Mouse (Mus musculus): ENCODE data around the gene Csf2ra.
"Not testable (repeated sequence)": the region's sequence is repeated elsewhere in the genome, so short reads cannot be mapped to it uniquely, and the experiment has no call there.

Csf2ra gene

DNA sequence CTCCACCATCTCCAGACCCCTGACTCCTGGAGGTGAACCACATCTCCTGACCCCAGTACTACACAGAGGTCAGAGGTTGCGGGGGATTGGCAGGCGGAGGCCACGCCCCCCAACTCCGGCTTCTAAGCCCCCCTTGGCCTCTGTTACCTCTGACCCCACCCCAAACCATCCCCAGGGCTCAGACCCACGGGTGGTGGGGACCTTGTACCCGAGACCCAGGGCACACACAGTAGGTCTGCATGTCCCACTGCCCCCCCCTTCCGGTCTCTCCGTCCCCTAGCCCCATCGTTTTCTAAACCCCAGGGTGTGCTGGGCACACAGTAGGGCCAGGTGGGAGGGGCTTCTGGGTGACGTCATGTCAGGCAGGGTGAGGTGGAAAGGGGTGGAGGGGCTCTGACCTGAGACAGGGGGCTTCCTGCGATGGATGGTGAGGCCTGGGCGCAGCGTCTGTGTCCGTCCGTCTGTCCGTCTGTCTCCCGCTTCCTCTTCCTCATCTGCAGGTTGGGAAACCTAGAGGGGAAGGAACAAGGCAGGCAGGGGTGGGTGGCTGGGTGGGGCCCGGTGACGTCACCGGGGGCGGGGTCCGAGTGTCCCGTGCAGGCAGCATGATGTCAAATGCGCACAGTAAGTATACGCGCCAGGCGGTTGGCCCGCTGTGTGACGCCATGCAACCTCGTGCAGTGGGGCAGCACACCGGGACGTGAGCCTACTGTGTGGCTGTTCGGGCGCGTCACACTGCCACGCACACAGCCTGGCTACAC is at the start of gene Csf2ra:
Csf2ra (minus strand) TSS at position 489 of the 761 bp plus-strand sequence.
- in situ Hi-C loops (cut with MboI), result loop anchor here (5.0 kb wide), 1 partner anchor 34 kb away; no protein-coding TSS in a partner anchor

DNA sequence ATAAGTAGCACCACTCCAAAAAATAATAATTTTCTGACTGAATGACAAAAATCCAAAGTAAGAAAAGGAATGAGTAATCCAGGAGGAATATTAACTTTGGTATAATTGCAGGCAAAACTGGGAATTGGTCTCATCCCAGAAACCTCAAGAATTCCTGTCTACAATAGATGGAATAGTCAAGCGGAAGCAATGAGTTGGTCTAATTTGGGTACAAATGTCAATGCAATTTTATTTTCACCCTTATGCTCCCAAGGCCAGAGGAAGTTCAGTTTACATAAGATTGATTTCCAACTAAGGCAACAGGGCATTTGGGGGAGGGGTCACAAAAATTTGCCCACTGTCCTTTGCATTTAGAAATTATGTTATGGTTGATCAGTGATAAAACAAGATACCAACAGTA is 47.2 kb upstream of the Csf2ra start:
- in situ Hi-C loops (cut with MboI), result no loop called here

DNA sequence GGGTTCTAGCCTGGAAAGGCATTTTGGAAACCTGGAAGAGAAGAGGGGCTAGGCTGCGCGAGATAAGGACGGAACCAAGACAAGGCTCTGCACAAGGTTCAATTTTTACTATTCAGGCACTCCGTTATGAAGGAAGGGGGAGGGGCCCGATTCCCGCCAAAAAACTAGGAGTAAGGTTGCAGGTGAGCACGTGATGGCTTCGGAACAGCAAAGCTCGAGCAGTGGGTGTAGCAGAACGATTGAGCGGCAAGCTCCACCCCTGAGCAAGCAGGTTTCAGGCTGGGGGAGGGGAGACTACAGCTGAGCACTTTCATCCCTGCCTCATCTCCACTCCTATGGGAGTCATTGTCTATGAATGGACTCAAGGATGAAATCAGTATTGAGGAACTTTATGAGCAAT is 40.9 kb upstream of the Csf2ra start:
- in situ Hi-C loops (cut with MboI), result loop anchor here (5.0 kb wide), 1 partner anchor 72 kb away; no protein-coding TSS in a partner anchor

DNA sequence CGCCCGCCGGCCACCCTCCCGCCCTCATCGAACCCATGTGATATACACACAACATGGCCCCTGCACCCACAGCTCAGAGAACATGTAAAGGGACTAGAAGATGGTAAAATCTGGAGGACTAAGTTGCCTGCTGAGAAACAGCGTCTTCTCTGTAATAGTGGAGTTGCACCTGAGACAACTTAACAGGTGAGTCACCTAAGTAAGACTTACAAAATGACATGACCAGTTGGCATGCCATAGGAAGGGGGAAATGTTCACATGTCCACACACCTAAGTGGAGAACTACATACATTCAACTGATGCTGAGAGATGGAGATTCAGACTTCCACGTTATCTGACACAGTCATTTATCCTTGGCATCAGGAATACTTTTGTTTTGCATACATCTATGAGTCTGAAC is 38.9 kb upstream of the Csf2ra start:
- in situ Hi-C loops (cut with MboI), result loop anchor here (5.0 kb wide), 1 partner anchor 70 kb away; no protein-coding TSS in a partner anchor

DNA sequence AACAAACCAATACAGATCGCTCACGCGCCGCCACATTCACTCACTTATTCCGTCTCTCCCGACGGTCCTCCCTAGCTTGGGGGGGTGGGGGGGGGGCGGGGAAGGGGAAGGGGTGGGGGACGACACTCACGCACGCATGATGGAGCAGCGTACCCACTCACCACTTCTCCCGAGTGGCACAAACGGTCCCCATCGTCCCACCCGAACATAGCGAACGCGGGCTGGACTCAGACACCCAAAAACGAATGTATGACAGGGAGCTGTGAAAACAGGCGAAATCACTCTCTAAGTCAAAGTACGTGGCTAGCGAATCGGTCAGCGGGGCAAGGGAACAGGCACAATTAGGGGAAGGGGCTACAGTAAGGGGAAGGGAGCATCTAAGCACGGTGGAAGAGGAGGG is 38.4 kb upstream of the Csf2ra start:
- in situ Hi-C loops (cut with MboI), result loop anchor here (5.0 kb wide), 1 partner anchor 69 kb away; no protein-coding TSS in a partner anchor

DNA sequence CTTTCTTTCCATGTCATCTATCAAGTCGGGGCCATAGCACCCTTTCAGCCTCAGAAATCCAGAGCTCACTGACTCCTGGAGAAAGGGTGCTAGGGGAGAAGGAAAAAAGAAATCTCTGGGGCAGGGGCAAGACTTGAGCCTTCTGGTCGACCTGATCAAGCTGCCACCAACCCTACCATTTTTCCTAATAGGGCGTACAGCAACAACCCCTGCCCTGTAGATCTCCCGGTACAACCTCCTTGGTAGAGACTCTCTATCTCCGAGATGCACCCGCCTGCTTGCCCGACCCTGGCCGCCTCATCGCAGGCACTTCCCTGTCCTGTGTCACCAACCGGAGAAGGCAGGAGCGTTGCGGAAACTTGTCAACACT is 38.0 kb upstream of the Csf2ra start:
- in situ Hi-C loops (cut with MboI), result loop anchor here (5.0 kb wide), 1 partner anchor 69 kb away; no protein-coding TSS in a partner anchor

DNA sequence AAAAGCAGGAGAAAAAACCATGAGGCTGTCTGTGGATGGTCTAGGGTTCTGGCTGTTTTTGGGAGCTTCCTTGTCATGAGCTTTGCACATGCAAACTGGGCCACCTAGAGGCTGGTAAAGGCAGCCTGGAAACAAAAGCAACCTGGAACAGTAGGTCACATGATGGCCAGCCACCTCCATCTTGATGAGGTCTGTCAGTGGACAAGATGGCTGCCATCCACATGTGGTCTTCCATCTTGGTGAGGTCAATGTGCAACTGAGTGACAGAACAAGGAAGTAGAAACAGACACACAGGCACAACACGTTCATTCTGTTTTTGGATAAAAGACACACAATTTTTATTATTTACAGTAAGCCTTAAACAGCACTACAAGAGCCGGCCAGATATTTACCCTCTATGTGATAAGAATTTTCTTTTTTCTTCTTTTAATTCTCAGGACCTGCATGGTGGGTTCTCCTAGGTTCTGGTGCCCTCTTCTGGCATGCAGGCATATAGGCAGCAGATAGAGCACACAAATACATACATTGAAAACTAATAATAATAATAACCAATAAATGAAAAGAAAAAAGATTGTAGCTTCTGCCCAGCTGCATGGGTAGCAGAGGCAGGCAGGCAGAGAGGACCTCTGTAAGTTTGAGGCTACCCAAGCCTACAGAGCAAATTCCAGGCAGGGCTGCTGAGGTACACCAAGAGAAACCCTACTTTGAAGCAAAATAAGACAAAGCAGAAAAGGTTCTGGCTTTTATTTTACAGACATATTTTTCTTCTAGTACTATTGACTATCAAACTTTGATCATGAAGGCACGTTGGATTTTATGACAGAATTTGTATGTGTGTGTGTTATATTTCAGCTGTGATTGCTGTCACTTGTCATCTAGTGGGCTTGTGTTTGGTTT is 37.4 kb upstream of the Csf2ra start:
- in situ Hi-C loops (cut with MboI), result loop anchor here (5.0 kb wide), 1 partner anchor 68 kb away; no protein-coding TSS in a partner anchor

DNA sequence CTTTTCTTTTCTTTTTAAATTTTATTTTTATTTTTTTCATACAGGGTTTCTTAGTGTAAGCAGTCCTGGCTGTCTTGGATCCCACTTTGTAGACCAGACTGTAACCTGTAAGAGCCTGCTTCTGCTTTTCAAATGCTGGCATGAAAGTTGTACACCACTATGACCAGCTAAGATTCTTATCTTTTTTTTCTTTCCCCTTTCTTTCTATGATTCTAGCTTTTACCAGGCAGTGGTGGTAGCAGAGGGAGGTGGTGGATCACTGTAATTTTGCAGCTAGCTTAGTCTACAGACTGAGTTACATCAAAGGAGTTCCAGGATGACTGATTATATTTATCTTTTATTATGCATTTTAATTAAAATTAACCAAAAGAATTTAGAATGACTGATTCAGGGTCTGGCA is 36.7 kb upstream of the Csf2ra start:
- in situ Hi-C loops (cut with MboI), result loop anchor here (5.0 kb wide), 2 partner anchors 38 to 68 kb away; partner anchors contain the start of gene Csf2ra

DNA sequence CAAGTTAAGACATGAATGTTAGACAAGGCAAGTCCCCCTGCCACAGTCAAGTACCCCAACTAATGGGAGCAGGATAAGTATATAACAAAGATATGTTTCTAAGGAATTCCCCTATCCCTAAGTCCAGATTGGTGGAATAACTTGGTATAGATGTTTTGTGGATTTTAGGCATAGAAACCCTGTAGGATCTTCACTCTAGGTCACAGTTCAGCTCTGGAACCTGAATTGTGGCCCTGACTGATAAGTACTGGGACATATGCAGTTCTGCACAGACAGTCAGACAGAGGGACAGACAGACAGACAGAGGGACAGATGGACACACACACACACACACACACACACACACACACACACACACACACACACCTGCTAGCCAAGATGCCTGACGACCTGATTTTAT is 36.0 kb upstream of the Csf2ra start:
- in situ Hi-C loops (cut with MboI), result loop anchor here (5.0 kb wide), 1 partner anchor 37 kb away; the partner anchor contains the start of gene Csf2ra

DNA sequence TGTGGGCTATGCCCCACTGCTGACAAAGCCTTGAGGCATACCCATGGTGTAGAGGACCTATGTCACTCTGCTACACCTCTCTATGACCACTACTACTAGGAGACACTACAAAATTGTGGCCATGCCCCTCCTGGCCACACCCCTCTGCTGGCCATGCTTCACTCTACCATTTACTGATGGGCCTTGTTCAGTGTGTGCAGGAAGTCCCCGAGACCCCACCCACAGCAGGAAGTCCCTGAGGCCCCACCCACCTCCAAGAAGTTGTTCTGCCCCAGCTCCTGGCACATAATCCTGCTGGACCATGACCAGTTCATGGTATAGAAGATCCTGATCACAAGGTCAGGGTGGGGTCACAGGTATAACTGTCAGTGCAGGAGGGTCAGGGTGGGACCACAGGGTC is 33.0 kb upstream of the Csf2ra start:
- in situ Hi-C loops (cut with MboI), result loop anchor here (5.0 kb wide), 1 partner anchor 34 kb away; the partner anchor contains the start of gene Csf2ra

DNA sequence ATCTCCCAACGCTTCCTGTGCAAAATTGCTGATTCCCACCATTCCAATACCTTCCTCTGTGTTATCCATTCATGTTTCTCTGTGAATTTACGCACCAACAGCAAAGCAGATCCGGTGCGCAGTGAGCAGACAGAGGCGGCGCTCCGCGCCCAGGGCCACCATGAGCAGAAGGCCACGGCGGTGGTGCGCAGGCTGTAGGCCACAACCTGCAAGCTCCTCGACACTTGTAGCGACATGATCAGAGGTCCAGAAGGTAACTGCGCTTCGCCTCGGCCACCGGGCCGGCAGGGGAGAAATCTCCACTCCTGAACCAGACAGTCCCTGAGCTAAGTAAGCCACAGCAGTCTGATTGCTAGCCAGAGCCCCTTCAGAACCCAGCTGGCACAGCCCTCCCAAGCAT is 29.5 kb upstream of the Csf2ra start:
- in situ Hi-C loops (cut with MboI), result no loop called here

DNA sequence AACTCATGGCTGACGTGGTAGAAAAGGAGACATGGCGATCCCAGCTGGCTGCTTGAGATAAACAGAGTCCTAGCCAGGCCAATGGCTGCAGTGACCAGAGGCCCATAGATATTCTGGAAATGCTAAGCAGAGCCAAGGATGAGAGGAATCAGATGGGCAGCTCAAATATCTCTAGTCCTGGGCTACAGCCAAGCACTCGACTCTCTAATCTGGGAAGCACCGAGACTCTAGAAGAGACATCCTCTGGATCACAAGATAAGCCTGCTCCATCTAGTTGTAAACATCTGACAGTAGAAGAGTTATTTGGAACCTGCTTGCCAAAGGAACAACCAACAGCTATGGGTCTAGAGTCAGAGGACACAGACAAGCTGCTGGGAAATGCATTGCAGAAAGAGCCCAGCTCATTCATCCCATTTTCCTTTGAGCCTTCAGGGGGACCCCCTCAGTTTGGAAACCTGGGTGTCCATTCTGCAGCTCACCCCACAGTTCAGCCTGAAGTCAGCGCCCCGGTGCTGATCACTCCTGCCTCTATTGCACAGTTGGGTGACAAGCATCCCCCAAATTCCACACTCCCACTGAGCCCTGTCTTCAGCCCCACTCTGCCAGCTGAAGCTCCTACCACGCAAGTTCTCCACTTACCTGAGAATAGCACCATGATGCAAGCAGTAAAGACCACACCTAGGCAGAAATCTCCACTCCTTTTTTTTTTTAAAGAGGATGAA is 28.1 kb upstream of the Csf2ra start:
- in situ Hi-C loops (cut with MboI), result no loop called here

DNA sequence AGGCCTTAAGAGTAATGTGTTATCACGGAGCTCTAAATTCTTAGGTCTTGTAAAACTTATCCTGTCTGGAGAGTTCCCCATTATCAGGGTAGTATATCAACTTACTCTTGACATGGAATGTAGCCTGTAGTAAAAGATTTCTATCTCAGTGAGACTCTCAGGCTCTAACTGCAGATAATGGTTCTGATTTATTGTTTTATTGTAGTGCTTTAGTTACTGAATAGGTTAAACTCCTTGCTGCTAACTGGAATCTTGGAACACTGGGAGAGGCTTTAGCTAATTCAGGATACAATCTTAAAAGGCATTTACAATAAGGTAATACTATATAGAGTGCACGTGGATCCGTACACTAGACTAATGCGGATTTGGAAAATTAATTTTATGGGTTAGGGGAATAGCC is 19.1 kb upstream of the Csf2ra start:
- in situ Hi-C loops (cut with MboI), result not testable (repeated sequence)

DNA sequence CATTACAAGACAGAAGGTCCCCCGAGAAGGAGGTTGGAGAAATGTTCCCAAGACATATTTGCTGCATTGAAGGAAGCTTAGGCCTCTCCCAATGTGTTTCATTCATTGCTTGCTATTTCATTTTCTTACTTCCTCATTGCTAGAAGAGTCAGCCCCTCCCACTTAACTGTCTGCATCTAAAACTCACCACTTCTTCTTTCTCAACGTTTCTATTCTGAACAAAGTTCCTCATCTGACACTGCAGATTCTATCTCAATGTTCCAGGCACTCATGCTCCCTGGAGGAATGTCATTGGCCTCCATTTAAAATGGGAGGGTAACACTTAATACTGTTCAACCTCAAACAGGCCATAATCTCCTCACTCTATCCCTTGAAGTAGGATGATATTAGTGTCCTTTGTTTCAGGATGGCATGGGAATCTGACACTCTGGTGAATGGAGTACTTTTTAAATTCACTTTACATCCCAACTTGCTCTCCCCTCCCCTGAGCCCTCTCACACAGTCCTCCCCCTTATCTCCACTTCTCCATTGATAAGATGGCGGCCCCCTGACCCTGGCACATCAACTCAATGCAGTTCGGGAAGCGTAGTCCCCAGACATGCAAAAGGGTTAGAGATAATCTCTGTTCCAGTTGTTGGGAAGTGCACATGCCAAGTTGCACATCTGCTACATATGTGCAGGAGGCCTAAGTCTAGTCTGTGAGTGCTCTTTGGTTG is 16.6 kb upstream of the Csf2ra start:
- in situ Hi-C loops (cut with MboI), result no loop called here

DNA sequence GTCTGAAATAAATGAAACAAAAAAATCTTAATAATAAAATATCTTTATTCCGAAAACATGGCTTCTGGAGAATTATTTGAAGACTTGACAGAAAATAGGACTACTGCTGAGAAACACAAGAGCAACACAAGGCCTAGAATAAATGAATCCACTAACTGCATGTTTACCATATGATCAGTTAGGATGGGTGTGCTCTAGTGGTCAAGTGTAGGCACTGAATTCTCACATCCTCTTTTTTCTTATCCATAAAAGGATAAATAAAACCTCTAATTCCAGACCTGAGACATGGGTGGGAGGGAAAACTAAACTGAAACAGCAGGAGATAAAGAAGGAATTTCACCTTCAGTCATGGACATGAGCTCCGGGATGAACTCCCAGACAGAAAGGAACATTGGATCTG is 9.7 kb upstream of the Csf2ra start:
- in situ Hi-C loops (cut with MboI), result no loop called here

DNA sequence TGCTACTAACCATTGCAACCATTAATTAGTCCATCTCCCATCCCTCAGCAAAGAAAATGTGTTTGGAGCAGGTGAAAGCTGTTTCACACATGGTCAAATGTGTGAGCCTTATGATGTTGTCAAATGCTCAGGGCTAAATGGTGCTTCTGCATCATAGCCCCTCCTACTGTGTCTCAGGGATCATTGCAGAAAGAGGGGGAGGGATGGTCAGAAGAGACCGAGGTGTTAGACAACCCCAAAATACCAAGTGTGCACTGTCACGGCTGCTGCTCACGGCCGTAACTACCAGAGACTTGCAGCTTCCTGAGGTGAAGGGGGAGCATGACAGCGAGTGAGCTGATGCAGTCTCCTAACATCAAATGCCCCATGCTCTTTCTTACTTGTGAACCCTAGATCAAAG is 6.3 kb upstream of the Csf2ra start:
- in situ Hi-C loops (cut with MboI), result no loop called here

DNA sequence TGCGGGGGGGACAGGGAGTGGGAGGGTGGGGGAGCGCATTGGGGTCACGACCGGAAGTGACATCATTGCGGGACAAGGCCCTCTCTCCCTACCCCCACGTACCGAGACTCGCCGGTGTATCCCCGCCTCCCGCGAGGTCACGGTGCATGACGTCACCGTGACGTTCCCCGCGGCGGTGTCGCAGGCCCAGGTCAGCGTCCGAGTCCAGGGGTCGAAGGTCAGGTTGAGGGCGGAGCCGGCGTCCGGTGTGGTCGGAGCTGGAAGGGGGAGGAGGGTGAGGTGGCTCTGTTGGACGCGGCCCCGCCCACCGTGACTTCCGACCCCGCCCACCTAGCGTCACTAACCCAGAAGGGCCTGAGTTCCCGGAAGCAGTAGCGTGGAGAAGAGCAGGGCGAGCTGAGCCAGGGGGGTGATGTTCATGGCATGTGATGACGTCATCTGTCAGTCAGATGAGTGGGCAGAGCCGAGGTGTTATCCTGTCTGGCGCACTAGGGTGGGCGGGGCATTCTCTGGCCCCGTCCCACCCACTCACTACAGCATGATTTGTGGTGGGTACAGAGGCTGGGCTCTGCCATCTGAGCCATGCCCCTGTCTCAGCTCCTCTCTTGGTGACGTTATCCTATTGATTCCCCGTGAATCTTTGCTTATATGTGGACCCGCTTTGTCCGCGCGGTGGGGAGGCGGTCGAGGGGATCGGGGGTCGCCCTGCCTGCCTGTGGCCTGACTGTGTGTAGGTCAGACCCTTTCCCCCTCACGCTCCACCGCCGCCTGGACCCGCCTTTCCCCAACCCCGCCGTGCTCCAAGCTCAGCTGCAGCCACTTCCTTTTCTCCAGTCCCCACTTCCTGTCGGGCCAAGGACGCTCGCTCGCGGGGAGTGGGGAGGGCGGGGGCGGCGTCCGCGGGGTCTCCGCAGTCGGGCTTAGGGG is 1.0 kb downstream of the Csf2ra start:
- in situ Hi-C loops (cut with MboI), result loop anchor here (5.0 kb wide), 1 partner anchor 35 kb away; no protein-coding TSS in a partner anchor

DNA sequence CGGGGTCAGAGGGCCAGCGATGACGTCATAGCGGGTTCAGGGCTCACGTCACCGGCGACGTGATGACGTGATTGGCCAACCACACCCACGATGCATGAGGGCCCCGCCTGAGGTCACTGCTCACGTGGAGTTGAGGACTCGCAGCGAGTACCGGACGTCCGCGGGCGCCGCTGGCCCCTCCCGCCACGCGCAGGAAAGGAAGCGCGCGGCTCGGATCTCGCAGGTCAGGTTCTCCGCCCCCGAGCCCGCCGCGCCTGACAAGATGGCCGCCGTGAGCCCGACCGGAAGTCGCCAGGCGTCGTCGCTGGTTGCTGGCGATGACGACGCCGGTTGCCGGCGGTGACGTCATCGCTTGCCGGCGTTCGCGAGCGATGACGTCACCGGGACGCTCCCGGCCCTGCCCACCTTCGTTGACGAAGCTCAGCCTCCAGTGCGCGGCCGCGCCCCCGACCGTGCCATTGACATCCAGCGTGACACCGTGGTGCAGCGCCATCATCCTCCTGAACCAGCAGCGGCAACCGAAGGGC is 1.8 kb downstream of the Csf2ra start:
- in situ Hi-C loops (cut with MboI), result loop anchor here (5.0 kb wide), 1 partner anchor 36 kb away; no protein-coding TSS in a partner anchor
